21 mouse cellular contexts compared by ENCODE assay signal in genomic region chr2:103208370-103208769, GRCm38 (mm10).
DNase-seq lines count a peak whose midpoint lies in the region; ATAC-seq and TF ChIP-seq lines count a peak whose summit lies in the region.
"Had no signal": no experiment of that assay in that cellular context is flagged by ENCODE, and none has a peak within 500 bp of the region (broad histone marks: within the 10 kb centered on the region; RNA-seq: fewer than 3 reads in every experiment).

No protein-coding gene starts in this region.

- H3K27me3 ChIP-seq in embryonic facial prominence, embryonic 15.5 days, result no peaks in the 10 kb centered on the region
- no peaks in the 10 kb centered on the region for H3K27me3 ChIP-seq in embryonic facial prominence, embryonic 10.5 days (replicated peaks; ENCODE audit: low read depth, poor library complexity, severe bottlenecking)
- H3K27me3 ChIP-seq in midbrain, postnatal 0 days (ENCODE audit: insufficient read depth, low read length), result no peaks in the 10 kb centered on the region
- no peaks in the 10 kb centered on the region for H3K27me3 ChIP-seq in midbrain, embryonic 11.5 days (ENCODE audit: control insufficient read depth, insufficient read depth, low read length)
- H3K27me3 ChIP-seq: forebrain, embryonic 15.5 days; hindbrain, embryonic 13.5 days; intestine, embryonic 15.5 days had no signal

- WGBS in embryonic facial prominence, embryonic 15.5 days, result 93% methylated on average over 5 of the region's 5 CpGs
- WGBS in embryonic facial prominence, embryonic 10.5 days, result 95% methylated on average over 5 of the region's 5 CpGs
- whole genome bisulfite sequencing in midbrain, postnatal 0 days, result 97% methylated on average over 5 of the region's 5 CpGs
- 92% methylated on average over 5 of the region's 5 CpGs for WGBS in midbrain, embryonic 11.5 days

- H3K4me2 ChIP-seq in embryonic facial prominence, embryonic 15.5 days (replicated peaks), result no peak overlapping the region
- H3K4me2 ChIP-seq in midbrain, postnatal 0 days (ENCODE audit: low read depth, low read length, poor library complexity, severe bottlenecking), result no peak overlapping the region
- H3K4me2 ChIP-seq in midbrain, embryonic 11.5 days, result no peak overlapping the region
- H3K4me2 ChIP-seq: forebrain, embryonic 15.5 days; hindbrain, embryonic 13.5 days; intestine, embryonic 15.5 days had no signal

- no peak for TF ChIP-seq CTCF in midbrain, postnatal 0 days (IDR thresholded peaks at IDR 0.05)

- no peak overlapping the region for H3K4me3 ChIP-seq in embryonic facial prominence, embryonic 15.5 days (replicated peaks)
- H3K4me3 ChIP-seq in embryonic facial prominence, embryonic 10.5 days, result no peak overlapping the region
- no peak overlapping the region for H3K4me3 ChIP-seq in midbrain, postnatal 0 days (ENCODE audit: low read depth, low read length)
- H3K4me3 ChIP-seq in midbrain, embryonic 11.5 days (ENCODE audit: low read depth, low read length), result no peak overlapping the region
- H3K4me3 ChIP-seq: erythroblast, embryonic 14.5 days; forebrain, embryonic 15.5 days; hindbrain, embryonic 13.5 days; intestine, embryonic 15.5 days had no signal

- H3K27ac ChIP-seq in embryonic facial prominence, embryonic 15.5 days (replicated peaks), result peak overlapping the region; percentile 69; the same call in 1 of the 2 replicates
- no peak overlapping the region for H3K27ac ChIP-seq in embryonic facial prominence, embryonic 10.5 days (replicated peaks)
- H3K27ac ChIP-seq in midbrain, postnatal 0 days (ENCODE audit: low read depth, low read length), result peak overlapping the region; percentile 26; the same call in 1 of the 2 replicates
- H3K27ac ChIP-seq in midbrain, embryonic 11.5 days (ENCODE audit: low read depth, low read length), result no peak overlapping the region
- H3K27ac ChIP-seq: forebrain, embryonic 15.5 days; hindbrain, embryonic 13.5 days; intestine, embryonic 15.5 days had no signal

- no peaks in the 10 kb centered on the region for H3K9me3 ChIP-seq in embryonic facial prominence, embryonic 15.5 days (replicated peaks)
- H3K9me3 ChIP-seq in embryonic facial prominence, embryonic 10.5 days, result no peaks in the 10 kb centered on the region
- H3K9me3 ChIP-seq in midbrain, postnatal 0 days (ENCODE audit: low read length), result no peaks in the 10 kb centered on the region
- H3K9me3 ChIP-seq in midbrain, embryonic 11.5 days (ENCODE audit: control insufficient read depth, low read length), result no peaks in the 10 kb centered on the region
- H3K9me3 ChIP-seq: forebrain, embryonic 15.5 days; G1E; hindbrain, embryonic 13.5 days; intestine, embryonic 15.5 days had no signal

- peaks cover 22% of the 10 kb centered on the region for H3K4me1 ChIP-seq in embryonic facial prominence, embryonic 15.5 days
- no peaks in the 10 kb centered on the region for H3K4me1 ChIP-seq in embryonic facial prominence, embryonic 10.5 days
- no peaks in the 10 kb centered on the region for H3K4me1 ChIP-seq in midbrain, postnatal 0 days (ENCODE audit: insufficient read depth, low read length)
- H3K4me1 ChIP-seq in midbrain, embryonic 11.5 days (ENCODE audit: control insufficient read depth, insufficient read depth, low read length), result no peaks in the 10 kb centered on the region; the same call in 1 of the 2 replicates
- H3K4me1 ChIP-seq: forebrain, embryonic 15.5 days; hindbrain, embryonic 13.5 days; intestine, embryonic 15.5 days had no signal

- ATAC-seq in embryonic facial prominence, embryonic 15.5 days (ENCODE audit: insufficient number of reproducible peaks, low FRiP score, low TSS enrichment, low read depth), result no peak
- ATAC-seq in midbrain, postnatal 0 days (ENCODE audit: low FRiP score), result no peak
- no peak for ATAC-seq in midbrain, embryonic 11.5 days (ENCODE audit: low FRiP score)
- ATAC-seq: activated CD4-positive, CD25-positive, alpha-beta regulatory T cell, adult 4 months; CD4-positive, CD25-positive, alpha-beta regulatory T cell, adult 4 months; forebrain, embryonic 15.5 days; intestine, embryonic 15.5 days had no signal

- no peaks in the 10 kb centered on the region for H3K36me3 ChIP-seq in embryonic facial prominence, embryonic 15.5 days
- H3K36me3 ChIP-seq in embryonic facial prominence, embryonic 10.5 days (replicated peaks), result no peaks in the 10 kb centered on the region
- H3K36me3 ChIP-seq in midbrain, postnatal 0 days (ENCODE audit: insufficient read depth, low read length), result no peaks in the 10 kb centered on the region
- H3K36me3 ChIP-seq in midbrain, embryonic 11.5 days (ENCODE audit: control insufficient read depth, insufficient read depth, low read length), result no peaks in the 10 kb centered on the region
- H3K36me3 ChIP-seq: forebrain, embryonic 15.5 days; G1E; hindbrain, embryonic 13.5 days; intestine, embryonic 15.5 days had no signal

- no peak overlapping the region for H3K9ac ChIP-seq in embryonic facial prominence, embryonic 15.5 days
- no peak overlapping the region for H3K9ac ChIP-seq in midbrain, postnatal 0 days (replicated peaks; ENCODE audit: low read length, poor library complexity, severe bottlenecking)
- H3K9ac ChIP-seq in midbrain, embryonic 11.5 days (ENCODE audit: low read length), result no peak overlapping the region
- H3K9ac ChIP-seq: forebrain, embryonic 15.5 days; hindbrain, embryonic 13.5 days; intestine, embryonic 15.5 days had no signal

- DNase-seq in adrenal gland, adult 2 months, result peak; percentile 49
- DNase-seq in adrenal gland, postnatal 4 days (ENCODE audit: low spot score in 2 of 2), result no peak
- DNase-seq in cerebellum, adult 11-12 months, result peak; percentile 8
- DNase-seq in cerebellum, postnatal 25 days, result no peak
- no peak for DNase-seq in embryonic facial prominence, embryonic 10.5 days (ENCODE audit: low spot score)
- no peak for DNase-seq in midbrain, postnatal 0 days (ENCODE audit: low spot score)
- DNase-seq in midbrain, embryonic 11.5 days (ENCODE audit: low spot score, missing footprints), result no peak
- DNase-seq: B cell, adult 2 months; gastrocnemius, postnatal 36 days; heart, adult 11 months; heart, postnatal 10 days; heart, postnatal 4 days; kidney, adult 18-20 months had no signal

Comparison
In these comparisons a context has a peak if more than half of its experiments do, and no peak if none do; other contexts are left out.
1. DNase-seq: peak in adrenal gland, adult 2 months (single experiment) and cerebellum, adult 11-12 months (single experiment); none in adrenal gland, postnatal 4 days (0 of 2), cerebellum, postnatal 25 days (0 of 2), embryonic facial prominence, embryonic 10.5 days (single experiment), midbrain, postnatal 0 days (single experiment) and midbrain, embryonic 11.5 days (single experiment).
2. H3K27ac ChIP-seq: peak in embryonic facial prominence, embryonic 15.5 days (single experiment) and midbrain, postnatal 0 days (single experiment); none in embryonic facial prominence, embryonic 10.5 days (single experiment) and midbrain, embryonic 11.5 days (single experiment).